Mouse (Mus musculus): Measurements from ENCODE around the gene Arhgap23. TPM values are rescaled to one million over a fixed set of nuclear protein-coding genes. Genes with fewer than 3 reads are reported as not detected.

Arhgap23 gene
- polyA plus RNA-seq, 1 experiment from 2014 or later: 8.4 TPM

Other genes starting within 250 kb of the Arhgap23 start
- 40.6 and 41.8 TPM in 2 replicates for gene Kpnb1, start 227.7 kb upstream of the Arhgap23 start, polyA plus RNA-seq (2015; fragmentation: Nextera tagmentation; extraction: Ambion mirVana)
- gene Npepps, start 134.9 kb upstream of the Arhgap23 start, polyA plus RNA-seq (2015; fragmentation: Nextera tagmentation; extraction: Ambion mirVana): 136 and 151 TPM in 2 replicates
- gene Mrpl45, start 99.8 kb upstream of the Arhgap23 start, polyA plus RNA-seq (2015; fragmentation: Nextera tagmentation; extraction: Ambion mirVana): 39.0 and 40.6 TPM in 2 replicates
- gene Gpr179, start 63.5 kb upstream of the Arhgap23 start, polyA plus RNA-seq (2015; fragmentation: Nextera tagmentation; extraction: Ambion mirVana): 0.18 and 0.33 TPM in 2 replicates
- 10.1 and 10.6 TPM in 2 replicates for gene Socs7, start 53.0 kb upstream of the Arhgap23 start, polyA plus RNA-seq (2015; fragmentation: Nextera tagmentation; extraction: Ambion mirVana)
- gene 4933428G20Rik, start 84.8 kb downstream of the Arhgap23 start, polyA plus RNA-seq (2015; fragmentation: Nextera tagmentation; extraction: Ambion mirVana): 1.0 and 1.1 TPM in 2 replicates
- gene Srcin1, start 160.7 kb downstream of the Arhgap23 start, polyA plus RNA-seq (2015; fragmentation: Nextera tagmentation; extraction: Ambion mirVana): 10.8 and 11.6 TPM in 2 replicates
- 4.6 and 5.8 TPM in 2 replicates for gene Epop, start 214.2 kb downstream of the Arhgap23 start, polyA plus RNA-seq (2015; fragmentation: Nextera tagmentation; extraction: Ambion mirVana)
- 4.3 and 4.7 TPM in 2 replicates for gene Mllt6, start 247.9 kb downstream of the Arhgap23 start, polyA plus RNA-seq (2015; fragmentation: Nextera tagmentation; extraction: Ambion mirVana)

Data from forebrain, embryonic 15.5 days (tissue).